Mouse (Mus musculus) intestine, postnatal 0 days (tissue): ENCODE data around the gene Aph1a. TPM values are rescaled to one million over a fixed set of nuclear protein-coding genes. Genes with fewer than 3 reads are reported as not detected.

Experiments used
- ATAC-seq: fragments of 200-750 bp; cut with Nextera tagmentation; 2 replicates; pipeline ENCODE4 v1.8.0; 2017; ENCODE audit warnings: mild to moderate bottlenecking, moderate TSS enrichment, moderate library complexity
- H3K27ac ChIP-seq: fragments of 300-500 bp; sonication (generic); 2 replicates; pipeline ENCODE4 v1.5.1; 2014; ENCODE audit warnings: mild to moderate bottlenecking, low read depth, low read length, moderate library complexity
- H3K27me3 ChIP-seq: fragments of 300-500 bp; sonication (generic); replicated peaks from 2 replicates; pipeline ENCODE4 v1.6.1; 2014; ENCODE audit warnings: low read length, mixed read lengths; ENCODE audit not compliant: control insufficient read depth, insufficient read depth
- H3K36me3 ChIP-seq: fragments of 300-500 bp; sonication (generic); 2 replicates; pipeline ENCODE4 v1.6.1; 2014; ENCODE audit warnings: mild to moderate bottlenecking, moderate library complexity; ENCODE audit not compliant: control insufficient read depth, insufficient read depth
- H3K4me1 ChIP-seq: fragments of 300-500 bp; sonication (generic); replicated peaks from 2 replicates; pipeline ENCODE4 v1.6.1; 2014; ENCODE audit warnings: antibody characterized with exemption, low read length, mixed read lengths; ENCODE audit not compliant: control insufficient read depth, insufficient read depth
- H3K4me2 ChIP-seq: fragments of 300-500 bp; sonication (generic); replicated peaks from 2 replicates; pipeline ENCODE4 v1.6.1; 2014; ENCODE audit warnings: low read depth, mild to moderate bottlenecking, moderate library complexity
- H3K4me3 ChIP-seq: fragments of 300-500 bp; sonication (generic); 2 replicates; pipeline ENCODE4 v1.5.1; 2014; ENCODE audit warnings: low read depth, low read length
- H3K9ac ChIP-seq: fragments of 300-500 bp; sonication (generic); 2 replicates; pipeline ENCODE4 v1.6.1; 2014; ENCODE audit warnings: mild to moderate bottlenecking, low read depth, low read length
- H3K9me3 ChIP-seq: fragments of 300-500 bp; sonication (generic); 2 replicates; pipeline ENCODE4 v1.6.1; 2016; ENCODE audit warnings: mixed run types; ENCODE audit not compliant: control insufficient read depth
- CTCF ChIP-seq: sonication (generic); IDR thresholded peaks from 2 replicates; pipeline ENCODE4 v1.5.1; 2016; ENCODE audit warnings: low read depth, mild to moderate bottlenecking, control low read depth, antibody characterized with exemption, moderate library complexity
- WGBS: fragments of 180-500 bp; shearing (Covaris S2); extraction: QIAGEN DNeasy Blood & Tissue Kit; methylation state at CpG from one replicate; pipeline ENCODE4 v1.1.7; 2014; 5-methylcytosine and 5-hydroxymethylcytosine counted together
- polyA plus RNA-seq: library from polyadenylated mRNA; unstranded; fragments of >200 nt; fragmentation: Nextera tagmentation; extraction: Ambion mirVana; gene quantifications from 2 replicates; pipeline ENCODE4 v1.2.1, GENCODE M21; 2015

The Aph1a gene
- polyA plus RNA-seq, 1 experiment from 2014 or later = 52.4 TPM

DNA sequence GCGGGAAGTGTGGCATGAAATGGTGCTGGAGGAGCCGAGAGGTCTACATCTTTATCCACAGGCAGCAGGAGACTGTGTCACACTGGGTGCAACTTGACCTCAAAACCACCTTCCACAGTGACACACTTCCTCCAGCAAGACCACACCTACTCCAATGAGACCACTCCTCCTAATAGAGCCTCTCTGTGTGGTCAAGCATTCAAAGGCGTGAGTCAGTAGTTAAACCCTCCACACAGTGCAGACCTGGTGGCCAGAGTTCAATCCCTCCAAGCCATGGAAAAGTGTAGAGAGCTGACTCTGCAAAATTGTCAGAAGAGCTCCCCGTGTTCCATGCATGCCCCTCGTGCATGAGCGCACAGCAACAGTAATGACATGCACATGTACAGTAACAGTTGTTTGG, 49.0 kb downstream of the Aph1a start:
- ATAC-seq = no peak
- peaks cover 69% of the 10 kb centered on the region for H3K36me3 ChIP-seq
- no peak overlapping the region for H3K4me2 ChIP-seq
- no peak overlapping the region for H3K9ac ChIP-seq
- 79% methylated on average over 6 of the region's 6 CpGs for WGBS
- no peaks in the 10 kb centered on the region for H3K9me3 ChIP-seq
- H3K27me3 ChIP-seq = no peaks in the 10 kb centered on the region
- no peaks in the 10 kb centered on the region for H3K4me1 ChIP-seq
- H3K27ac ChIP-seq = no peak overlapping the region
- H3K4me3 ChIP-seq = no peak overlapping the region
- no peak for TF ChIP-seq CTCF

GRCm38 (mm10) chr3:95943226-95943625, 49.5 kb downstream of the Aph1a start:
- H3K4me3 ChIP-seq = no peak overlapping the region
- no peaks in the 10 kb centered on the region for H3K9me3 ChIP-seq
- no peak for TF ChIP-seq CTCF
- no peak for ATAC-seq
- H3K27me3 ChIP-seq = no peaks in the 10 kb centered on the region
- H3K36me3 ChIP-seq = peaks cover 64% of the 10 kb centered on the region
- no peaks in the 10 kb centered on the region for H3K4me1 ChIP-seq
- H3K27ac ChIP-seq = no peak overlapping the region
- WGBS = 95% methylated on average over 7 of the region's 7 CpGs
- H3K4me2 ChIP-seq = no peak overlapping the region
- H3K9ac ChIP-seq = no peak overlapping the region

- H3K27me3 ChIP-seq = no peaks in the 10 kb centered on the region
- H3K4me2 ChIP-seq = no peak overlapping the region
- no peak overlapping the region for H3K4me3 ChIP-seq
- WGBS = 83% methylated on average over 8 of the region's 8 CpGs
- H3K27ac ChIP-seq = no peak overlapping the region
- ATAC-seq = no peak
- H3K9me3 ChIP-seq = no peaks in the 10 kb centered on the region
- no peaks in the 10 kb centered on the region for H3K4me1 ChIP-seq
- no peak for TF ChIP-seq CTCF
- H3K9ac ChIP-seq = no peak overlapping the region
- H3K36me3 ChIP-seq = peaks cover 49% of the 10 kb centered on the region
These were observed 51.0 kb downstream of the Aph1a start for GRCm38 (mm10) chr3:95944742-95945141.

- Histone ChIP-seq H3K36me3 (peaks cover 38% of the 10 kb centered on the region), H3K27ac (no peak overlapping the region), H3K4me2 (no peak overlapping the region), H3K4me1 (no peaks in the 10 kb centered on the region), H3K9me3 (no peaks in the 10 kb centered on the region), H3K4me3 (no peak overlapping the region), H3K27me3 (no peaks in the 10 kb centered on the region), H3K9ac (no peak overlapping the region)
- no peak for ATAC-seq
- WGBS = 89% methylated on average over 14 of the region's 14 CpGs
- TF ChIP-seq CTCF = no peak
These were observed 52.0 kb downstream of the Aph1a start for GRCm38 (mm10) chr3:95945731-95946240.

Other genes starting within 250 kb of the Aph1a start
- 52.4 and 53.3 TPM in 2 replicates for gene Mcl1, start 235.2 kb upstream of the Aph1a start, polyA plus RNA-seq
- gene Adamtsl4, start 206.1 kb upstream of the Aph1a start, polyA plus RNA-seq = 3.2 and 3.8 TPM in 2 replicates
- 35.8 and 39.1 TPM in 2 replicates for gene Ecm1, start 154.4 kb upstream of the Aph1a start, polyA plus RNA-seq
- 14.9 TPM in 2 replicates for gene Tars2, start 133.8 kb upstream of the Aph1a start, polyA plus RNA-seq
- gene Rprd2, start 75.1 kb upstream of the Aph1a start, polyA plus RNA-seq = 12.4 and 13.8 TPM in 2 replicates
- gene Prpf3, start 38.1 kb upstream of the Aph1a start, polyA plus RNA-seq = 14.9 and 16.5 TPM in 2 replicates
- gene Mrps21, start 22.4 kb upstream of the Aph1a start, polyA plus RNA-seq = 353 and 369 TPM in 2 replicates
- gene Ciart, start 11.7 kb upstream of the Aph1a start, polyA plus RNA-seq = 1.3 and 2.1 TPM in 2 replicates
- gene BC028528, start 2.0 kb upstream of the Aph1a start, polyA plus RNA-seq = 10.9 and 11.9 TPM in 2 replicates
- 0.90 TPM in 2 replicates for gene Car14, start 10.7 kb downstream of the Aph1a start, polyA plus RNA-seq
- 71.7 and 75.1 TPM in 2 replicates for gene Anp32e, start 35.3 kb downstream of the Aph1a start, polyA plus RNA-seq
- 18.9 and 23.8 TPM in 2 replicates for gene Plekho1, start 102.0 kb downstream of the Aph1a start, polyA plus RNA-seq
- gene Vps45, start 164.5 kb downstream of the Aph1a start, polyA plus RNA-seq = 22.5 and 27.1 TPM in 2 replicates
- 16.6 and 17.0 TPM in 2 replicates for gene Otud7b, start 210.6 kb downstream of the Aph1a start, polyA plus RNA-seq